Mouse (Mus musculus) left cerebral cortex, postnatal 25 days (tissue): Measurements from ENCODE around the gene Hadh. TPM values are rescaled to one million over a fixed set of nuclear protein-coding genes. Genes with fewer than 3 reads are reported as not detected.

Experiments
- DNase-seq, 2 experiments: peaks; one replicate each; pipeline ENCODE4 v3.0.0; 2022; ENCODE audit warnings: low spot score in 2 of 2, mixed read lengths in 1 of 2
- intact Hi-C: fragments of 180-260 bp; cut with DNase I; formaldehyde crosslinking; loops from one replicate; pipeline ENCODE4 v1.15.1; 2025
- total RNA-seq, 2 experiments: library from RNA; stranded (reverse); gene quantifications; 2 replicates each; pipeline ENCODE4 v1.2.3; 2021

Gene Hadh
- total RNA-seq, 2 experiments from 2014 or later = 19.2 to 21.0 TPM

DNA sequence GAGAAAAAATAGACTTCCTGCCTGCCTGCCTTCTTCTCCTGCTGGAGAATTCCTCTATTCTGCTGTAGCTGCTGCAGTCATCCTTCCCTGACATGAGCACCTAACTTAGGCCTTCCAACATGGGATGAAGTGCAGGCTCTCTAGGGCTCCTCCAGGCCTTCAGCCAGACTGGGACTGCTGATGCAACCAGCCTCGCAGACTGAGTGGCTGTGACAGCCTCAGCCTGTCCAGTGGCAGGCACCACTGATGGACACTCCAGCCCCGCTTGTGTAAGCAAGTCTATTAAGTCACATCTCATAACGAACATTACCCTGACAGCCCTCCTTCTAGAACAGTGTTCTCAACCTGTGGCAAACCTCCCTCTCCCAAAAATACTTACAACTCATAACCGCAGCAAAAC, 2.2 kb upstream of the Hadh start:
- intact Hi-C loops = no loop called here
- no peak for DNase-seq

- intact Hi-C loops = no loop called here
- no peak for DNase-seq
Observed at GRCm38 (mm10) chr3:131272374-131273100, 636 bp upstream of the Hadh start.

- no peak for DNase-seq
- intact Hi-C loops = no loop called here
Observed at GRCm38 (mm10) chr3:131271157-131271556, 744 bp downstream of the Hadh start.

- DNase-seq = no peak
- intact Hi-C loops = no loop called here
Observed at GRCm38 (mm10) chr3:131270381-131270780, 1.5 kb downstream of the Hadh start.

DNA sequence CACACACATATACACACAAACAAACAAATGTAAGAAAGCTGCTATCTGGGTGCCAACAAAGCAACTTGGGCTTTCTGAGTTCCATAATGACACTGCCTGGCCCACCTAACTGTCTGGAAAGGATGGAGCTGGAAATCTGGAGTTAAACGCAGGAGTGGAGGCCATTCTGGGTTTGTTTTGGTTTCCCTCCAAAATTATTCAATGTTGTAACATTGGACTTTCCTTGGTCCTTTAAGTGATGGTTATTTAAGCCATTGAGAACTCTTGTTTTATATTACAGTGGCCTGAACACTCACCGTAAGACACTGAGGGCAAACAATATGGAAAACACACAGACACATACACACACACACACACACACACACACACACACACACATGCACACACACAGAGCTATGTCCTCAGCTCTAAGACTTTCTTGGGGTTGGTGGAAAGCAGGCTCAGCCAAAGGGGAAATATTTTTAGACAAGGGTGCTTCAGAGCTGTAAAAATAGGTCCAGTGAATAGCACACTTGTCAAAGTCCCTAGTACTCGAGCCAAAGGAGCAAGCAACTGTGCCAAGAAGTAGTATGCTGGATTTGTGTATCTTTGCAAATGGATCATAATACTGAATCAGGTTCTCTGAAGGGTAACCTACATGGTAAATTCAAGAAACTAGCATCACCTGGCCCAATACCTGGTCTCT, 5.4 kb downstream of the Hadh start:
- intact Hi-C loops = no loop called here
- no peak for DNase-seq

DNA sequence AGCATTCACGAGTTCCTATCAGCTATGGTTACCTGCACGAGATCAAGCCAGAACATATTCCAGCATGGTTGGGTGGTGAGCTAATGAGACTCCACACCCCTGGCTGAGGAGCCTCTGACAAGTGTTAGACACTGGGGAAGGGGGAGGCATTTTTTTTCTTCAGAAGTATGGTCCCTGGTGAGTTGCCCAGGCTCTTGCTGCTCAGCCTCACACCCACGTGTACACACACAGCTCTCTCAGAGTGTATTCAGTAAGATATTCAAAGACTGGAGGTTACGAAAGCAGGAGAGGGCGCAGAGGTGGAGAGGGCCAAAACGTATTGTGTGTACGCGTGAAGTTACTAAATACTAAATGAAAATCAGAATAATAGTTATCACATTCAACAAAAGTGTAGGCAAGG, 6.4 kb downstream of the Hadh start:
- DNase-seq = peak in 1 of 2 experiments; percentile 54
- intact Hi-C loops = no loop called here

- intact Hi-C loops = no loop called here
- no peak for DNase-seq
Observed at GRCm38 (mm10) chr3:131263766-131264486, 8.0 kb downstream of the Hadh start.

- DNase-seq = no peak
- intact Hi-C loops = no loop called here
Observed at GRCm38 (mm10) chr3:131260418-131260817, 11.5 kb downstream of the Hadh start.

GRCm38 (mm10) chr3:131259392-131259965, 12.4 kb downstream of the Hadh start:
- intact Hi-C loops = no loop called here

DNA sequence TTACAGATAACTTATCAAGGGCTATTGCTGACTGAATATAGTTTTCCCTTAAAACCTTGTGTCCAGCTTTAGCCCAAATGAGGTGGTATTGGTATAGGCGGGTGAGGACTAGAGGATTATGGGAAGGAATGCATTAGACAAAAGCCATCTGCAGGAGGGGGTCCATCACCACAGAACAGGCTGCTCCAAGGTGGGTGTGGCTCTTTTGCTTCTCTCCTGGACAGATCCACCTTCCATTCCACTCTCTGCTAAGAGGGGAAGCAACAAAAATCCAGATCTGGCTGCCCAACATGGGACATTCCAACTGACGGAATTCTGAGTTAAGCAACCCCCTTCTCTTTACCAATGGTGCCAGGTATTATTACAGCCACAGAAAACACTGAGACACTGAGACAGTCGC, 13.0 kb downstream of the Hadh start:
- no peak for DNase-seq
- intact Hi-C loops = no loop called here

More at GRCm38 (mm10) chr3:131259392-131259965, 12.4 kb downstream of the Hadh start:
- DNase-seq = peak in 1 of 2 experiments; percentile 48

DNA sequence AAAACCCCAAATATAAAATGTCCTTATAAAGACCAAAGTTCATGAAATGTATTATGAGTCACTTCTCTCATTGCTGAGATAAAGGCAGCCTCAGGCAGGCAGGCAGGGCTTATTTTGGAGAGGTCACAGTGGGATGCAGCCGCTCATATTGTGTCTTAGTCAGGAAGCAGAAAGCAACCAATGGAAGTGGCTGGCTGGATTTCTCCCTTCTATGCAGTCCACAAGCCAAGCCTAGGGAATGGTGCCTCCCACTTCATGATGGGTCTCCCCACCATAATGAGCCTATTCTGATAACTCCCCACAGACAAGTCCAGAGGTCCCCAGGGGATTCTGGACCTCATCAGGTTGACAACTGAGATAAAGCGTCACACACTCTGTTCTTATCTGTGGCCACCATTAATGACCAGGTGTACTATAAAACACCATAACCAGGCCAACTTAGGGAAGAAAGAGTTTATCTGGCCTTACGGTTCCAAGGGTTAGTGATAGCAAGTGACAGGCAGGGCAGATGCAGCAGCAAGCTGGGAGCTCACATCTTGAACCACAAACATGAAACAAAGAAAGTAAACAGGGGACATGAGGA, 16.4 kb downstream of the Hadh start:
- intact Hi-C loops = no loop called here
- no peak for DNase-seq

- DNase-seq = no peak
- intact Hi-C loops = no loop called here
Observed at GRCm38 (mm10) chr3:131254991-131255390, 16.9 kb downstream of the Hadh start.

- no peak for DNase-seq
- intact Hi-C loops = no loop called here
Observed at GRCm38 (mm10) chr3:131251601-131252000, 20.3 kb downstream of the Hadh start.

GRCm38 (mm10) chr3:131250978-131251377, 20.9 kb downstream of the Hadh start:
- intact Hi-C loops = no loop called here
- DNase-seq = no peak

DNA sequence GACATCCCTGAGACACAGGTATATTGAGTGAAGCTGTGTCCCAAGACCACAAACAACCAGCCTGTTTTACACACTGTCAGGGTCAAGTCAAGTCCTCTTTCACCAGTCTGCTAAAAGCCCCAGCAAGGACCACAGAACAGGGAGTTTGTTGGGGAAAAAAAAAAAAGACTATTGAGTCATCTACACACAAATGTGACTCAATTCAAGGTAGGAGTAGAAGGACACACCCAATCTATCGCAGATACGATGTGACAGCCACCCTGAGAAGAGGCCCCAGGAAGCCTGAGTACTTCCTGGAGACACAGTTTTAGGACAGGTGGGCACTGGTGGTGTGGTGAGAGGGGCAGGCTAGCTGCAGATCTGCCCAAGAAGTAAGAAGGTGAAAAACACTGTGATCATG, 21.6 kb downstream of the Hadh start:
- DNase-seq = no peak
- intact Hi-C loops = no loop called here

DNA sequence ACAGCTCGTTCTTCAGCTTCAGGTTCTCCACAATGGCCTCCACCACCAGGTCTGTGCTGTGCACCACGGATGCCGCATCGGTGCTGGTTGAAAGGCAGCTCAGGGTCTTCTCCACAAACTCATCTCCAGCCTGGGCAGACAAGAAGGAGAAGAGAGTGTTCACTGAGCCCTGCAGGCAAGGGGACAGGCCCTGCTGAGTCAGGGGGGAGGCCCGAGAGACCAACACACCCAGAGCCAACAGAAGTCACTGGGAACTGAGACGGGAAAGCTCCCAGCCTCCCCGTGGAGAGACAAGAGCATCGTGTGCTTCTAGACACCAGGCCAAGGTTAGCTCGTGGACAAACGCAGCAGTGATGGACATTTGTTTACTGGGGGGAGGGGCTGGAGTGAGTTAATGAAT, 23.5 kb downstream of the Hadh start:
- DNase-seq = no peak
- intact Hi-C loops = no loop called here

DNA sequence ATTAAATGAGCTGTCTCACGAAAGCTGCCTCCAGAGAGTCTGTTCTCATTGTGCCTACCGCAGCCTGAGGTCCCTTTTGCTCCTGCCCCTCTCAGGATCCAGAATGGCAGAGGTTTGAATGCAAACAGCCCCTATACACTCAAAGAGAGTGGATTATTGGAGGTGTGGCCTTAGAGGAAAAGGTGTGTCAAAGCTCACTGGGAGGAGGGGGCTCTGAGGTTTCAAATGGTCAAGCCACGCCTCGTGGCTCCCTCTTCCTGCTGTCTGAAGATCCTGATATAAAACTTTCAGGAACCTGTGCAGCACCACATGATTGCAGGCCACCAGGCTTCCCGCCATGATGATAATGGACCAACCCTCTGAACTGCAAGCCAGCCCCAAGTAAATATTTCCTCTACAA, 24.1 kb downstream of the Hadh start:
- intact Hi-C loops = no loop called here
- no peak for DNase-seq

GRCm38 (mm10) chr3:131247447-131247846, 24.5 kb downstream of the Hadh start:
- intact Hi-C loops = no loop called here
- no peak for DNase-seq

DNA sequence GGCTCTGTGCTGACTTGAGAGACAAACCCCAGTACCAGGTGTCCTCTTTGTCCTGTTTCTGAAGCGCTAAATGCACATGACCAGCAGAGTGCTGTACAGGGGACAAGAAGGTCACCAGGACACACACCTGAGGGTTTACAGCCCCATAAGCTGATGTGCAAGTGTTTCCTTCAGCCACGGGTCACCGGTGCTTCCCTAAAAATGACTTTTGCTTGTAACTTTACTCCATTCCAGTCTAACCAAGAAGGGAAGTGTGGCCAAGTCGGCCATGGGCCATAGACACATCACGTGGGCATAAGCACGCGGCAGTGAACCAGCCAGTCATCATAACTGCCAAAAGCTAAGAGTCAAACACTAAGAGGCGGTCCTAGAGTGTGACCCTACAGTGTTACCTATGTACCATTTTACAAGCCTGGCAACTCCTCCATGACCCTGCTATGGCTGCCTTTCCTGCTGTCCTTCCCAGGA, 25.3 kb downstream of the Hadh start:
- intact Hi-C loops = no loop called here
- no peak for DNase-seq
